Mouse (Mus musculus): ENCODE results near the gene Cbarp. TPM values are rescaled to one million over a fixed set of nuclear protein-coding genes. Genes with fewer than 3 reads are reported as not detected.

Gene Cbarp
- polyA plus RNA-seq, 1 experiment, result 3.8 TPM

- peaks cover 39% of the 10 kb centered on the region for H3K4me1 ChIP-seq (ENCODE audit: control insufficient read depth, insufficient read depth, low read length)
Measured at GRCm38 (mm10) chr10:80155277-80155676, 14.6 kb upstream of the Cbarp start.

GRCm38 (mm10) chr10:80154384-80154783 is 13.7 kb upstream of the Cbarp start:
- no peak for TF ChIP-seq POLR2A (IDR thresholded peaks at IDR 0.05; ENCODE audit: control insufficient read depth, low read depth, low read length)
- TF ChIP-seq CTCF (IDR thresholded peaks at IDR 0.05; ENCODE audit: control insufficient read depth, insufficient read depth, insufficient replicate concordance, low read depth, low read length), result no peak
- H3K36me3 ChIP-seq (ENCODE audit: control insufficient read depth, insufficient read depth, low read length), result no peaks in the 10 kb centered on the region
- H3K4me3 ChIP-seq (ENCODE audit: control insufficient read depth, low read depth, low read length), result no peak overlapping the region
- H3K27me3 ChIP-seq (ENCODE audit: control insufficient read depth, insufficient read depth, low read length), result no peaks in the 10 kb centered on the region
- H3K27ac ChIP-seq (ENCODE audit: control insufficient read depth, insufficient read depth, low read depth, low read length), result no peak overlapping the region
- H3K4me1 ChIP-seq (ENCODE audit: control insufficient read depth, insufficient read depth, low read length), result peaks cover 40% of the 10 kb centered on the region

More at GRCm38 (mm10) chr10:80155277-80155676, 14.6 kb upstream of the Cbarp start:
- Histone ChIP-seq H3K36me3 (ENCODE audit: control insufficient read depth, insufficient read depth, low read length) (no peaks in the 10 kb centered on the region), H3K27me3 (ENCODE audit: control insufficient read depth, insufficient read depth, low read length) (no peaks in the 10 kb centered on the region), H3K4me3 (ENCODE audit: control insufficient read depth, low read depth, low read length) (no peak overlapping the region), H3K27ac (ENCODE audit: control insufficient read depth, insufficient read depth, low read depth, low read length) (no peak overlapping the region)
- no peak for TF ChIP-seq CTCF (IDR thresholded peaks at IDR 0.05; ENCODE audit: control insufficient read depth, insufficient read depth, insufficient replicate concordance, low read depth, low read length)
- no peak for TF ChIP-seq POLR2A (IDR thresholded peaks at IDR 0.05; ENCODE audit: control insufficient read depth, low read depth, low read length)

- Histone ChIP-seq H3K36me3 (ENCODE audit: control insufficient read depth, insufficient read depth, low read length) (no peaks in the 10 kb centered on the region), H3K27ac (ENCODE audit: control insufficient read depth, insufficient read depth, low read depth, low read length) (no peak overlapping the region), H3K4me1 (ENCODE audit: control insufficient read depth, insufficient read depth, low read length) (peaks cover 36% of the 10 kb centered on the region), H3K27me3 (ENCODE audit: control insufficient read depth, insufficient read depth, low read length) (no peaks in the 10 kb centered on the region), H3K4me3 (ENCODE audit: control insufficient read depth, low read depth, low read length) (no peak overlapping the region)
- TF ChIP-seq CTCF (IDR thresholded peaks at IDR 0.05; ENCODE audit: control insufficient read depth, insufficient read depth, insufficient replicate concordance, low read depth, low read length), result no peak
- no peak for TF ChIP-seq POLR2A (IDR thresholded peaks at IDR 0.05; ENCODE audit: control insufficient read depth, low read depth, low read length)
Measured at GRCm38 (mm10) chr10:80153713-80154112, 13.1 kb upstream of the Cbarp start.

GRCm38 (mm10) chr10:80152873-80153260 is 12.2 kb upstream of the Cbarp start:
- no peaks in the 10 kb centered on the region for H3K27me3 ChIP-seq (ENCODE audit: control insufficient read depth, insufficient read depth, low read length)
- peaks cover 36% of the 10 kb centered on the region for H3K4me1 ChIP-seq (ENCODE audit: control insufficient read depth, insufficient read depth, low read length)
- H3K36me3 ChIP-seq (ENCODE audit: control insufficient read depth, insufficient read depth, low read length), result no peaks in the 10 kb centered on the region
- H3K4me3 ChIP-seq (ENCODE audit: control insufficient read depth, low read depth, low read length), result no peak overlapping the region
- TF ChIP-seq POLR2A (IDR thresholded peaks at IDR 0.05; ENCODE audit: control insufficient read depth, low read depth, low read length) (no peak), CTCF (IDR thresholded peaks at IDR 0.05; ENCODE audit: control insufficient read depth, insufficient read depth, insufficient replicate concordance, low read depth, low read length) (no peak)
- no peak overlapping the region for H3K27ac ChIP-seq (ENCODE audit: control insufficient read depth, insufficient read depth, low read depth, low read length)

- Histone ChIP-seq H3K36me3 (ENCODE audit: control insufficient read depth, insufficient read depth, low read length) (no peaks in the 10 kb centered on the region), H3K4me1 (ENCODE audit: control insufficient read depth, insufficient read depth, low read length) (peaks cover 40% of the 10 kb centered on the region)
- no peak for TF ChIP-seq CTCF (IDR thresholded peaks at IDR 0.05; ENCODE audit: control insufficient read depth, insufficient read depth, insufficient replicate concordance, low read depth, low read length)
- TF ChIP-seq POLR2A (IDR thresholded peaks at IDR 0.05; ENCODE audit: control insufficient read depth, low read depth, low read length), result no peak
Measured at GRCm38 (mm10) chr10:80152071-80152872, 11.6 kb upstream of the Cbarp start.

GRCm38 (mm10) chr10:80151211-80152034 is 10.8 kb upstream of the Cbarp start:
- no peaks in the 10 kb centered on the region for H3K36me3 ChIP-seq (ENCODE audit: control insufficient read depth, insufficient read depth, low read length)
- TF ChIP-seq CTCF (IDR thresholded peaks at IDR 0.05; ENCODE audit: control insufficient read depth, insufficient read depth, insufficient replicate concordance, low read depth, low read length) (no peak), POLR2A (IDR thresholded peaks at IDR 0.05; ENCODE audit: control insufficient read depth, low read depth, low read length) (no peak)
- peaks cover 39% of the 10 kb centered on the region for H3K4me1 ChIP-seq (ENCODE audit: control insufficient read depth, insufficient read depth, low read length)
- H3K4me3 ChIP-seq (ENCODE audit: control insufficient read depth, low read depth, low read length), result peak overlapping the region; percentile 90
- no peaks in the 10 kb centered on the region for H3K27me3 ChIP-seq (ENCODE audit: control insufficient read depth, insufficient read depth, low read length)
- H3K27ac ChIP-seq (ENCODE audit: control insufficient read depth, insufficient read depth, low read depth, low read length), result peak overlapping the region; percentile 66

More at GRCm38 (mm10) chr10:80152071-80152872, 11.6 kb upstream of the Cbarp start:
- Histone ChIP-seq H3K4me3 (ENCODE audit: control insufficient read depth, low read depth, low read length) (peak overlapping the region; percentile 90), H3K27ac (ENCODE audit: control insufficient read depth, insufficient read depth, low read depth, low read length) (peak overlapping the region; percentile 66), H3K27me3 (ENCODE audit: control insufficient read depth, insufficient read depth, low read length) (no peaks in the 10 kb centered on the region)

Measured in testis, adult 2 months (tissue).